Mouse (Mus musculus) olfactory bulb, adult 2 months (tissue): ENCODE results near the gene Asic2. TPM values are rescaled to one million over a fixed set of nuclear protein-coding genes. Genes with fewer than 3 reads are reported as not detected.

Experiments
- H3K27ac ChIP-seq: fragments of 200-500 bp; 2 replicates; pipeline ENCODE4 v1.5.1; 2012; ENCODE audit warnings: low read depth, low read length; ENCODE audit not compliant: insufficient read depth
- H3K4me1 ChIP-seq: fragments of 200-500 bp; 2 replicates; pipeline ENCODE4 v1.6.1; 2012; ENCODE audit warnings: low read length; ENCODE audit not compliant: control insufficient read depth, insufficient read depth
- H3K4me3 ChIP-seq: fragments of 200-500 bp; 2 replicates; pipeline ENCODE4 v1.5.1; 2012; ENCODE audit warnings: mild to moderate bottlenecking, low read depth, low read length, moderate library complexity; ENCODE audit not compliant: insufficient read depth
- CTCF ChIP-seq: fragments of 200-500 bp; IDR thresholded peaks from 2 replicates; pipeline ENCODE4 v1.5.1; 2012; ENCODE audit warnings: low read depth, mild to moderate bottlenecking, low read length, moderate library complexity; ENCODE audit not compliant: insufficient read depth
- POLR2A ChIP-seq: fragments of 200-500 bp; IDR thresholded peaks from 2 replicates; pipeline ENCODE4 v1.6.1; 2012; ENCODE audit warnings: mild to moderate bottlenecking, low read depth, low read length, moderate library complexity; ENCODE audit not compliant: insufficient read depth
- WGBS: fragments of 180-500 bp; shearing (Covaris S2); methylation state at CpG from one replicate; pipeline ENCODE4 v1.1.7; 2018; 5-methylcytosine and 5-hydroxymethylcytosine counted together
- polyA plus RNA-seq: library from polyadenylated mRNA; stranded (reverse); fragments of >200 nt; gene quantifications from 2 replicates; pipeline ENCODE4 v1.2.4, GENCODE M21; 2012; ENCODE audit warnings: low replicate concordance; ENCODE audit not compliant: missing spikeins, insufficient read depth, insufficient read length

Gene Asic2
- polyA plus RNA-seq, 1 experiment = not detected

- 74% methylated on average over 13 of the region's 13 CpGs for WGBS
- no peaks in the 10 kb centered on the region; the same call in 1 of the 2 replicates for H3K4me1 ChIP-seq
- no peak overlapping the region for H3K27ac ChIP-seq
- H3K4me3 ChIP-seq = no peak overlapping the region
- TF ChIP-seq POLR2A (no peak), CTCF (no peak)
These were observed 728.1 kb downstream of the Asic2 start for GRCm38 (mm10) chr11:81239966-81240681.

- Histone ChIP-seq H3K27ac (no peak overlapping the region), H3K4me3 (no peak overlapping the region), H3K4me1 (no peaks in the 10 kb centered on the region; the same call in 1 of the 2 replicates)
- 86% methylated on average over 2 of the region's 2 CpGs for WGBS
- TF ChIP-seq CTCF = no peak
- TF ChIP-seq POLR2A = no peak
These were observed 729.2 kb downstream of the Asic2 start for GRCm38 (mm10) chr11:81239091-81239490.

GRCm38 (mm10) chr11:81236070-81236469 is 732.2 kb downstream of the Asic2 start:
- Histone ChIP-seq H3K4me1 (no peaks in the 10 kb centered on the region; the same call in 1 of the 2 replicates), H3K4me3 (no peak overlapping the region), H3K27ac (no peak overlapping the region)
- WGBS = 66% methylated on average over 2 of the region's 2 CpGs
- TF ChIP-seq CTCF (no peak), POLR2A (no peak)

GRCm38 (mm10) chr11:81223361-81223760 is 744.9 kb downstream of the Asic2 start:
- H3K27ac ChIP-seq = no peak overlapping the region
- H3K4me3 ChIP-seq = no peak overlapping the region
- WGBS = 78% methylated on average over 9 of the region's 9 CpGs
- H3K4me1 ChIP-seq = peaks cover 11% of the 10 kb centered on the region
- TF ChIP-seq CTCF = no peak

- WGBS = 93% methylated on average over 4 of the region's 4 CpGs
- H3K27ac ChIP-seq = no peak overlapping the region
- H3K4me1 ChIP-seq = peaks cover 11% of the 10 kb centered on the region
- H3K4me3 ChIP-seq = no peak overlapping the region
- TF ChIP-seq CTCF (no peak), POLR2A (no peak)
These were observed 747.5 kb downstream of the Asic2 start for GRCm38 (mm10) chr11:81220786-81221185.

- H3K27ac ChIP-seq = no peak overlapping the region
- no peak for TF ChIP-seq POLR2A
- no peak for TF ChIP-seq CTCF
- H3K4me1 ChIP-seq = peaks cover 3% of the 10 kb centered on the region; the same call in 1 of the 2 replicates
- H3K4me3 ChIP-seq = no peak overlapping the region
- 71% methylated on average over 4 of the region's 4 CpGs for WGBS
These were observed 762.8 kb downstream of the Asic2 start for GRCm38 (mm10) chr11:81205471-81205870.

GRCm38 (mm10) chr11:81202578-81202977 is 765.7 kb downstream of the Asic2 start:
- no peak overlapping the region for H3K27ac ChIP-seq
- H3K4me3 ChIP-seq = no peak overlapping the region
- no peak for TF ChIP-seq POLR2A
- no peak for TF ChIP-seq CTCF
- WGBS = 82% methylated on average over 5 of the region's 5 CpGs
- H3K4me1 ChIP-seq = peaks cover 3% of the 10 kb centered on the region; the same call in 1 of the 2 replicates

GRCm38 (mm10) chr11:81193856-81194255 is 774.4 kb downstream of the Asic2 start:
- WGBS = 83% methylated on average over 4 of the region's 4 CpGs
- H3K4me3 ChIP-seq = no peak overlapping the region
- peaks cover 3% of the 10 kb centered on the region; the same call in 1 of the 2 replicates for H3K4me1 ChIP-seq
- TF ChIP-seq CTCF (no peak), POLR2A (no peak)
- H3K27ac ChIP-seq = no peak overlapping the region

GRCm38 (mm10) chr11:81192155-81192554 is 776.1 kb downstream of the Asic2 start:
- Histone ChIP-seq H3K4me1 (peaks cover 6% of the 10 kb centered on the region), H3K27ac (no peak overlapping the region), H3K4me3 (no peak overlapping the region)
- WGBS = 84% methylated on average over 4 of the region's 4 CpGs
- TF ChIP-seq POLR2A (no peak), CTCF (no peak)

- TF ChIP-seq CTCF (no peak), POLR2A (no peak)
- 41% methylated on average over 6 of the region's 6 CpGs for WGBS
- H3K4me3 ChIP-seq = no peak overlapping the region
- H3K27ac ChIP-seq = 0 out of 2 replicates have a peak overlapping the region, but pooled peaks have one; percentile 65
- peaks cover 17% of the 10 kb centered on the region for H3K4me1 ChIP-seq
These were observed 779.2 kb downstream of the Asic2 start for GRCm38 (mm10) chr11:81189103-81189502.
